Mouse (Mus musculus) T-helper 2 cell (primary cell): Measurements from ENCODE around the gene Trappc2l.

Source experiments
- in situ Hi-C: fragments of 300-600 bp; cut with MboI, MseI; formaldehyde crosslinking; loops from one replicate; pipeline ENCODE4 v1.15.1; 2025; ENCODE audit warnings: high pct_unique_total_duplicates

Gene Trappc2l

GRCm38 (mm10) chr8:122579196-122579595 is 32.2 kb upstream of the Trappc2l start:
- in situ Hi-C loops: loop anchor here (5.0 kb wide), 1 partner anchor 33 kb away; the partner anchor contains the start of genes Galns and Trappc2l

- in situ Hi-C loops: no loop called here
These were observed 30.5 kb upstream of the Trappc2l start for GRCm38 (mm10) chr8:122580926-122581325.

- in situ Hi-C loops: no loop called here
These were observed 26.5 kb upstream of the Trappc2l start for GRCm38 (mm10) chr8:122584981-122585380.

- in situ Hi-C loops: no loop called here
These were observed 26.0 kb upstream of the Trappc2l start for GRCm38 (mm10) chr8:122585411-122585891.

GRCm38 (mm10) chr8:122586171-122586570 is 25.3 kb upstream of the Trappc2l start:
- in situ Hi-C loops: no loop called here

GRCm38 (mm10) chr8:122586749-122587148 is 24.7 kb upstream of the Trappc2l start:
- in situ Hi-C loops: no loop called here

- in situ Hi-C loops: no loop called here
These were observed 18.2 kb upstream of the Trappc2l start for GRCm38 (mm10) chr8:122593240-122593639.

- in situ Hi-C loops: no loop called here
These were observed 17.5 kb upstream of the Trappc2l start for GRCm38 (mm10) chr8:122593783-122594507.

- in situ Hi-C loops: no loop called here
These were observed 15.4 kb upstream of the Trappc2l start for GRCm38 (mm10) chr8:122596031-122596430.

- in situ Hi-C loops: no loop called here
These were observed 10.8 kb upstream of the Trappc2l start for GRCm38 (mm10) chr8:122600666-122601065.

- in situ Hi-C loops: no loop called here
These were observed 6.8 kb upstream of the Trappc2l start for GRCm38 (mm10) chr8:122604640-122605039.

- in situ Hi-C loops: no loop called here
These were observed 6.1 kb upstream of the Trappc2l start for GRCm38 (mm10) chr8:122605367-122605766.

GRCm38 (mm10) chr8:122606810-122607209 is 4.6 kb upstream of the Trappc2l start:
- in situ Hi-C loops: no loop called here

- in situ Hi-C loops: loop anchor here (5.0 kb wide), 1 partner anchor 33 kb away; the partner anchor contains the start of gene Aprt
These were observed 1.2 kb upstream of the Trappc2l start for GRCm38 (mm10) chr8:122610209-122610608.

GRCm38 (mm10) chr8:122610612-122611277 is 695 bp upstream of the Trappc2l start:
- in situ Hi-C loops: loop anchor here (5.0 kb wide), 1 partner anchor 33 kb away; the partner anchor contains the start of gene Aprt

- in situ Hi-C loops: loop anchor here (5.0 kb wide), 1 partner anchor 216 kb away; no protein-coding TSS in a partner anchor
These were observed 4.9 kb downstream of the Trappc2l start for GRCm38 (mm10) chr8:122616181-122616905.

GRCm38 (mm10) chr8:122617947-122618546 is 6.6 kb downstream of the Trappc2l start:
- in situ Hi-C loops: loop anchor here (5.0 kb wide), 1 partner anchor 214 kb away; no protein-coding TSS in a partner anchor

- in situ Hi-C loops: loop anchor here (5.0 kb wide), 1 partner anchor 213 kb away; no protein-coding TSS in a partner anchor
These were observed 7.4 kb downstream of the Trappc2l start for GRCm38 (mm10) chr8:122618660-122619378.

GRCm38 (mm10) chr8:122620446-122620845 is 9.0 kb downstream of the Trappc2l start:
- in situ Hi-C loops: no loop called here

- in situ Hi-C loops: no loop called here
These were observed 11.3 kb downstream of the Trappc2l start, which contains the start of gene Pabpn1l for GRCm38 (mm10) chr8:122622727-122623126. Gene Pabpn1l, minus strand, starts transcription at chr8:122622739.
